Comparison of ENCODE assay signal across 8 mouse cellular contexts in genomic region chr4:150690759-150691158, GRCm38 (mm10). TPM values are rescaled to one million over a fixed set of nuclear protein-coding genes. Genes with fewer than 3 reads are reported as not detected.
DNase-seq lines count a peak whose midpoint lies in the region; ATAC-seq and TF ChIP-seq lines count a peak whose summit lies in the region.

No protein-coding gene starts in this region.

- no peak overlapping the region for H3K4me2 ChIP-seq in hindbrain, postnatal 0 days (ENCODE audit: low read depth, low read length)
- H3K4me2 ChIP-seq in hindbrain, embryonic 16.5 days (ENCODE audit: low read length), result no peak overlapping the region

- no peaks in the 10 kb centered on the region for H3K4me1 ChIP-seq in hindbrain, postnatal 0 days (ENCODE audit: insufficient read depth, low read length)
- H3K4me1 ChIP-seq in hindbrain, embryonic 16.5 days (ENCODE audit: control insufficient read depth, insufficient read depth, low read depth, low read length), result peaks cover under 1% of the 10 kb centered on the region

- no peak overlapping the region for H3K9ac ChIP-seq in hindbrain, postnatal 0 days (replicated peaks; ENCODE audit: low read length)
- H3K9ac ChIP-seq in hindbrain, embryonic 16.5 days (ENCODE audit: low read depth, low read length), result no peak overlapping the region

- WGBS in hindbrain, postnatal 0 days, result 82% methylated on average over 3 of the region's 3 CpGs
- 85% methylated on average over 3 of the region's 3 CpGs for WGBS in hindbrain, embryonic 16.5 days

- H3K9me3 ChIP-seq in hindbrain, postnatal 0 days (ENCODE audit: low read length), result no peaks in the 10 kb centered on the region
- no peaks in the 10 kb centered on the region for H3K9me3 ChIP-seq in hindbrain, embryonic 16.5 days (ENCODE audit: control insufficient read depth, low read length)

- DNase-seq in hindbrain, postnatal 0 days (ENCODE audit: low spot score), result peak; percentile 30
- DNase-seq in Muller cell, postnatal 12 days (ENCODE audit: inconsistent ontology term), result peak; percentile 15
- peak; percentile 56 for DNase-seq in heart, adult 8-10 months (ENCODE audit: low spot score)
- peak; percentile 82 for DNase-seq in lung, postnatal 36 days
- DNase-seq in left cerebral cortex, adult 9 months (ENCODE audit: low spot score in 2 of 2), result no peak
- DNase-seq in left cerebral cortex, postnatal 14 days (ENCODE audit: low spot score in 2 of 2), result no peak
- no peak for DNase-seq in cerebellum, adult 18-20 months

- H3K27ac ChIP-seq in hindbrain, postnatal 0 days, result no peak overlapping the region
- H3K27ac ChIP-seq in hindbrain, embryonic 16.5 days (ENCODE audit: low read depth, low read length), result no peak overlapping the region

- intact Hi-C loops in left cerebral cortex, postnatal 14 days (cut with DNase I), result no loop called here

- no peak for ATAC-seq in hindbrain, postnatal 0 days
- ATAC-seq in hindbrain, embryonic 16.5 days, result no peak

- no peak overlapping the region for H3K4me3 ChIP-seq in hindbrain, postnatal 0 days (ENCODE audit: low read length)
- H3K4me3 ChIP-seq in hindbrain, embryonic 16.5 days (ENCODE audit: low read length), result no peak overlapping the region

- no peaks in the 10 kb centered on the region for H3K27me3 ChIP-seq in hindbrain, postnatal 0 days (ENCODE audit: insufficient read depth, low read length)
- H3K27me3 ChIP-seq in hindbrain, embryonic 16.5 days (replicated peaks; ENCODE audit: control insufficient read depth, insufficient read depth, low read length), result no peaks in the 10 kb centered on the region

- no peaks in the 10 kb centered on the region for H3K36me3 ChIP-seq in hindbrain, postnatal 0 days (ENCODE audit: insufficient read depth, low read length)
- no peaks in the 10 kb centered on the region for H3K36me3 ChIP-seq in hindbrain, embryonic 16.5 days (ENCODE audit: control insufficient read depth, insufficient read depth, low read length)

- TF ChIP-seq CTCF in hindbrain, postnatal 0 days (IDR thresholded peaks at IDR 0.05; ENCODE audit: low read depth), result peak; percentile 50

RNA-seq across cellular contexts. Expression of gene Slc45a1, which starts 38.8 kb away (rescaled TPM):
- 49.6 and 51.3 TPM in 2 replicates for total RNA-seq in hindbrain, postnatal 0 days (2014; rRNA removed)
- polyA plus RNA-seq in hindbrain, postnatal 0 days (2015; fragmentation: Nextera tagmentation; extraction: Ambion mirVana), result 41.7 and 47.5 TPM in 2 replicates
- 44.7 and 46.7 TPM in 2 replicates for polyA plus RNA-seq in hindbrain, embryonic 16.5 days (2015; fragmentation: Nextera tagmentation; extraction: Ambion mirVana)
- not detected for total RNA-seq in heart, adult 8-10 months (2022)
- total RNA-seq in left cerebral cortex, postnatal 14 days (2021), result 10 to 100 TPM; 50.7 to 52.5 TPM

Comparison
In these comparisons a context has a peak if more than half of its experiments do, and no peak if none do; other contexts are left out.
1. DNase-seq: peak in hindbrain, postnatal 0 days (single experiment), Muller cell, postnatal 12 days (single experiment), heart, adult 8-10 months (single experiment) and lung, postnatal 36 days (single experiment); none in left cerebral cortex, adult 9 months (0 of 2), left cerebral cortex, postnatal 14 days (0 of 2) and cerebellum, adult 18-20 months (0 of 2).
2. RNA of gene Slc45a1, which starts 38.8 kb away (total RNA-seq): 50.7 to 52.5 TPM in left cerebral cortex, postnatal 14 days and 49.6 to 51.3 TPM in hindbrain, postnatal 0 days; not detected in heart, adult 8-10 months; every median in the first group is over 10 times any median in the second.